Mouse (Mus musculus): Measurements from ENCODE around the gene Gpr180.

Gpr180 gene

DNA sequence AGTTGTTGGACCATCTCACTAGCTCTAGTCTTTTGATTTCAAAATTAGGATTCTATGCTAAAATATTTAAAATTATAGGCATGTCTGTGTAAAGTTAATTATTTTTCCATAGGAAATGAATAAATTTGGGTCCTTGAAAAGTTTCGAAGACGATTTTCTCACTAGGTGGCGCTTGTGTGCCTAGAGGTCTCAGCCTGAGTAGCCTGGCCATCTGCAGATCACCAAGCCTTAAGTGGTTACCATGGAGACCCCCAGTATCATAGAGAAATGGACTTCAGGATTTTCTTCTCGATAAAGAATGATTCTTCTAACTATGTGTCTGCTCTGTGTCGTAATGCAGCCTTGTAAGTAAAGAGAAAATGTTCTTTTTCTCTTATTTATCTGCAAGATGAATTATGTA, 72.7 kb downstream of the Gpr180 start:
- no peak for DNase-seq (ENCODE audit: low spot score)

- no peak for DNase-seq (ENCODE audit: low spot score)
Observed at GRCm38 (mm10) chr14:118212188-118212804, 75.3 kb downstream of the Gpr180 start.
